Mouse (Mus musculus): ENCODE measurements around the gene Il1rap.

Gene Il1rap

DNA sequence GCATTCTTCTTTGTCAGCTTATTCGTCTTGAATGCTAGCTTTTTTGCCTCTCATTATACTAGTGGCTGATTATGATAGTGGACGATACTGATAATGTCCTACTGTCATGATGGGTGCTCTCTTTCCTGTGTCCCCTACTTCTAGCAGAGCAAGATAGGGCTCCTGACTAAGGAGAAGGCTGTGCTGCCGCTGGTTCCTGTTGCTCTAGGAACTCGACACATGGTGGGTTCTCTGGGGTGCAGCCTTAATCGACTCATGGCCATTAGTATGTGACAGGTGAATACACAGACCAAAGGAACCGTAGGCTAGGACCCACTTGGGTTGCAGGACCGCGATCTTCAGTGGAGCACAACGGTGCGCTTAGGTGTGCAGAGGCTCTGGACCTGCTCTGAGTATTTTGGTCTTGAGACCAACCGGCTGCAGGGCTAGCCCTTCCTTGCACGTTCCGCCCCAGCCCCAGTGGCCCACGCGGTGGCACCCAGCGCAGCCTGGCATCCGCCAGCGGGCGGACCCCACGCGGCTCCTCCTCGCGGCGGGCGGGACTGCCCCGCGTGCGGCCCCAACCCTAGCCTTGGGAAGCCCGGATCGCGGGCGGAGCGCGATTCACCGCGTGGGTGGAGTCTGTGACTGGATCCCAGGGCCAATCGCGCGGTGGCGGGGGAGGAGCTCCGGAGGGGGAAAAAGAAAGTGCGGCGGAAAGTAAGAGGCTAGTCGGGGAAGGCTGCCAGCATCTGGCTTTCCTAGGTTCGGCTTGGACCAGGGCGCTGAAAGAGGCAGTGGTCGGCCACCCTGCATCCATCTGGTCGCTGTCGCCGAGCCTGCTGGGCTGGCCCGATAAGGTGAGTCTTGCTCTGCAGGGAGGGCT is at the start of gene Il1rap:
Gene Il1rap (plus strand): TSS at position 657 of the 865 bp plus-strand sequence.
- peak; percentile 89 for DNase-seq (ENCODE audit: low read depth, low spot score)

DNA sequence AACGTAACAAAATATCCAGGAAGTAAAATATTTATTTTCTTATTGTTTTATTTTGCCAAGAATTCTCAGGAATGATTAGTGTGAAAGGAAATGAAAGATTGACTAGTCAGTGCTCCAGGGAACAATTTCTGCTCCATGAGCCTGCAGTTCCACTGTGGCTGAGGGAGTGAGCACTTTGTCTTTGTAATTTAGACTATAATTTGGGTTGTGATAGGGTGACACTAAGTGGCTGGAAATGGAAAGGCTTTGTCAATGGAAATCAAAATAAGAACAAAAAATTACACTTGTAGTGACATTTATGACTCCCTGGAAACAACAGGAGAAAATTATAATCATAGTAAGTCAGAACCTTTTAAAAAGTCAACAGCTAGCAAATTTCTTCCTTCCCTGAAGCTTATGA is 49.2 kb upstream of the Il1rap start:
- no peak for DNase-seq (ENCODE audit: low read depth, low spot score)

DNA sequence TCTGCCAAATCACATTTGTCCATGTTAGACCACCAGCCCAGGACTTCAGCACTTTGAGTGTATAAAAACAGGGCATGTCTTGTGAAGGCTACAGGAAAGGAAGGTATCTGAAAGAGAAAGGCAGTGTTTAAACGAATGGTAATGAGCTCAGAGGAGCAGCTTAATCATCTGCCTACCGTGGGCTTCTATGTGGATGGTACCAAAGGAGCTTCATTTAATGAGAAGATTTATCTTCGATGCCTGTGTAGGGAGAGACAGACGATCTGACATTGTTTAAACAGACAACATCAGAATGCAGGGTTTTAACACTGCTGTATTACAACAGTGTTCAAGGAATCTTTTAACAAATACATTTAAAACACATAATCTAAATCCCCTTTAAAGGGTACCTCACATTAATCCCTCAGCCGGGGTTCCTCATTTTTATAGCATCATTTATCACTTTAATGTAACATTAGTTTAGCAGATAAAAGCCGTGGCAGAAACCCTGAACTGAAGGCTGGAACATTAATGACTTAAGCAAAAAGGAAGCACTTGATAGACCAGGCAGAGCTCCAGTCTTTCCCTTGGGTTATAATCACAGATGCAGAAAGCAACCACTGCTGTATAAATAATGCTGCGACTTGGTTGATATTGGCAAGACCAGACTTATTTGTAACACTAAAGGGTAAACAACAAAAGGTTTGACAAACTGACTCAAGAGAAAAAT is 35.2 kb upstream of the Il1rap start:
- DNase-seq (ENCODE audit: low read depth, low spot score), result peak; percentile 32

DNA sequence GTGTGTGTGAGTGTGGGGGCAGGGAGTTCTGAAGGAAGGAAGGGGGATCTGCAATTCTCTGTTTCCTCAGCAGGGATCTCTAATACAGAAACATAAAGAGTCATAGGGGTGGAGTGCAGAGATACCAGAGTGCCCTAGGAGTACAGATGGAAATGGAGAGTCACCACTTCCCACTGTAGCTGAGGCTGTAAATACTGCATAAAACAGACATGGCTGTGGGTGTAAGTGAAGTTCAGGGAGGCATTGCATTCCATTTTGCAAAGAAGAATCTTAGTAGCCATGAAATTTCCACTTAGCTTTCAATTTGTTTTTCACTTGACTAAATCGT is 34.7 kb upstream of the Il1rap start:
- DNase-seq (ENCODE audit: low read depth, low spot score), result no peak

DNA sequence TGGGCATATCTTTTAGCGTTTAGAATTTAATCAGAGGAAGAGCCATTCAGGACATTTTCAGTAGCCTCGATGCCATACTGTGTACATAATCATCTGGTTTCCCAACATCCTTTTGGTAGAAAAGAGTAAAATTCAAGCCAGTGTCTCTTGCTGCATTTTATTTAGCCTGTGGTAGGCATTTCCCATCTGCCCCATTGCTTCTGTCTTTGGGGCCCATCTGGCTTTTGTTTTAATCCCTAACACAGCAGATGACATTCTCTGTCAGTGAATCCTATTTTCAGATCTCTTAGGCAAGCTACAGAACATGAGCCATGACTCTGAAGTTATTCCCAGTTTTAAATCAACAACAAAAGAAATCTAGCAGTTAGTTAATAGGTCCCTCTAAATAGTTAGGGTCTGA is 32.3 kb upstream of the Il1rap start:
- no peak for DNase-seq (ENCODE audit: low read depth, low spot score)

DNA sequence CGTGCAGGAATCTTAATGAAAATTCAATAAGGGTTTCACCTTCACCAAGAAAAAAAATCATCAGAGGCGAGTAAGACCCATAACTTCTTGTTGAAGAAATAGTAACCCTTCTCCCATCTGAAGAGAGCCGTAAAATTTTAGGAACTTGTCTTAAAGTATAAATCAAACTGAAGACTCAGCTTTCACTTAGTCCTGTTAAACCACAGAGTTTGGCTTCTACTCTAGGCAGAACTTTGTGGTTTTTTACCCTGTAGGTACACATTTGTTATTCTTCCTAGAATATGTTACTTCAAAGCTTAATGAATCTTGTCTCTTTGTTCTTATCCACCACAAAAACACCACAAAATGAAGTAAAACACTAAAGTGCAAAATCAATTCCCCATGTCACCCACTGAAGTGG is 29.3 kb upstream of the Il1rap start:
- no peak for DNase-seq (ENCODE audit: low read depth, low spot score)

DNA sequence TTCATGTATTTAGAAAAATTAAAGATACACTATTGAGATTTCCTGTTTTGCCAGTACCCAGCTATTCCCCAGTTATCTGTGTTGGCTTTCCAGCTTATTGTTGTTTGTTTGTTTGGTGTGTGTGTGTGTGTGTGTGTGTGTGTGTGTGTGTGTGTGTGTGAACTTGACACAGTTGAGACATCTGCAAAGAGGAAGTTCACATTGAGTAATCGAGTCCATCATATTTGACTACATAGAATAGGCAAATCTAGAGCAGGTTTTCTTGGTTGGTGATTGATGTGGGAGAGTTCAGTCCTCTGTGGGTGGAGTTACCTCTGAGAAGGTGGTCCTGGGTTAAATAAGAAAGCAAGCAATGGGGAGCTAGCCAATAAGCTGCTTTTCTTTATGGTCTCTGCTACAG is 22.7 kb upstream of the Il1rap start:
- DNase-seq (ENCODE audit: low read depth, low spot score), result no peak

DNA sequence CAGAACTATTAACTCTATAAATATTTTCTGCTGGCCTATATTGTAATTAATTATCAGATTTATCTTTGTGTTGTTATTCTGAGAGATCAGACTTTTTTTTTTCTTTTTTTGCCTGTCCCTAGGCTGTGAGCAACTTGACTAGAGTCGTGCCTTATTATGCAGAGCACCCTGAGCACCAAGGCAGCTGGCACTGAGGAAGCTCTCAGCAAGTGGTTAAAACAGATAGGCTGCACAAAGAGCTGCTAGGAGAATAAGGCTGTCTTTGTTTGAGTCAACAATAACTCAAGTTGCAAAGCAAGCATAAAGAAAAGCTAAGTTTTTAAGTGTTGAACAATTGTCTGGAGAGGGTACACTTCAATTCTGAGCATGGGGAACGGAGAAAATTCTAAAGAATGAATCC is 19.8 kb upstream of the Il1rap start:
- DNase-seq (ENCODE audit: low read depth, low spot score), result no peak

DNA sequence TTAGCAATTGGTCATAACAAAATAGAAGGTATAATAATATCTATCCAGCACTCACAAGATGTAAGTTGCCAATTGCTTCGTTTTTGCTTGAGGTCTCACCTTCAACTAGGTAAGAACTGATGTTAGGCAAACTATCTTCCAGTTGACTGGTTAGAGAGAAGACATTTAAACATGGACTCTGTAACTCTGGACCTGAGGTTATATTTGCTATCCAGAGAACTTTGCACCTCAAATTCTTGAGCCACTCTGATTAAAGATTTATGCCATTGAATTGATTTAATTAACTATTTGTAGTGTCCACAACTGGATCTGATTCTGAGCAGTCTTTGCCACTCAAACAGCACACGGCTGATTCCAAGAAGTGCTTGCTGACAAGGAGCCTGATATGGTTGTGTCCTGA is 18.7 kb upstream of the Il1rap start:
- DNase-seq (ENCODE audit: low read depth, low spot score), result no peak

DNA sequence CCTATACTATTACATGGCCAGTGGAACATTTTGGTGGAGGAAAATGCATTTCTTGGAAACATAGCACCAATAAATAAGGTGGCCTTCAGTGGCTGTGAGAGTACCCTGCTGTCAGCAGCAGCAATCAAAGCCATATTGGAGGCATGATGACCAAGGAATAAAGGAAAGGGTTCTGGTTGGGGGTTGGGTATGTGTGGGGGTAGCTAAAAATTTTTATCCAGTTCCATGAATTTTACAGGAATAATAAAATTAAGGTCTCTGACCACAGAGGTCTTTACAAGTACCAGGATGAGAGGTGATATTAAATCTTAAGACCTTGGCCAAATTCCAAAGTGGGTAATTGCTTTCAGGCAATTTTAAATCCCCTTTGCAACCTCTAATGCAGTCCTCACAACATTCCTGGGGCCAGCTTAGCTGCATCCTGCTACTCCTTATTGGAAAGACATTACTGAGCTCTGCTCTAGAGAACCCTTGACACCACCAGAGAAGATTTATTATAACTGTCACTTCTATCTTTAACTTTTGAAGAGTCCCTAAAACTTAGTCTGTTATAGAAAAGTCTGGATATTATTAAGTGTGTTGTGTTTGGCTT is 12.0 kb upstream of the Il1rap start:
- DNase-seq (ENCODE audit: low read depth, low spot score), result no peak

DNA sequence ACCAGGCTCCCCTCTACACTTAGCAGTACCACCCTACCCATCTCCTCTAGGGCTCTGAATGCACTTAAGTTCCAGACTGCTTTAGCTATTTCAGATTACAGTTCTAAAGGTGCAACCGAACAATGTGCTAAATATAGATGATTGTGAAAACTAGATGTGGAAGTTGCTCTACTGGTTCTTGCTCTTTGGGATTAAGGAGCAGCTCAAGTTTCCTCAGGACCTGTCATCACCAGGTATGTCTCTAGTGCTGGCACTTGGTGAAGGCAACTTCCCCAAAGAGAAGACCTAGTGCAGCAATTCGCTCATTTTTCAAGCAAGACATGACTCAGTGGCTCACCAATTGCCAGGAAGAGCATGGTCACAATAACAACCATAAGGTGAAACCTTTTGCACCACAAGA is 9.7 kb upstream of the Il1rap start:
- DNase-seq (ENCODE audit: low read depth, low spot score), result no peak

DNA sequence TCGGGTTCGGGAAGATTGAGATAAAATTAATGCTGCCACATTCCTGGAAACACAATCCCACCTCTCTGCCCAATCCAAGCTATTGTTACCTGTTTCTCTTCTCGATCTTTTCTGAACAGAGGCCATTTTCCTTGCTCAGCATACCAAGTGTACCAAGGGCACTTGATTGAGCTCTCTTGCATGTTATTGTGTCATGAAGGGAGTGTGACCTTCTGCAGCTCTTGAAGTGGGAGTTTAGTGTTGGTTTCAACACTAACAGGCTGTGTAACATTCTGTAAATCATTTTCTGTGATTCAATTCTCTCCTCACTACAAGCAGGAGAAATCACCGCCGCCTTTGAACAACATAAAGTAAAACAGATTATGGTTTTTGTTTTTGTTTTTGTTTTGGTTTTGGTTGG is 7.3 kb upstream of the Il1rap start:
- no peak for DNase-seq (ENCODE audit: low read depth, low spot score)

DNA sequence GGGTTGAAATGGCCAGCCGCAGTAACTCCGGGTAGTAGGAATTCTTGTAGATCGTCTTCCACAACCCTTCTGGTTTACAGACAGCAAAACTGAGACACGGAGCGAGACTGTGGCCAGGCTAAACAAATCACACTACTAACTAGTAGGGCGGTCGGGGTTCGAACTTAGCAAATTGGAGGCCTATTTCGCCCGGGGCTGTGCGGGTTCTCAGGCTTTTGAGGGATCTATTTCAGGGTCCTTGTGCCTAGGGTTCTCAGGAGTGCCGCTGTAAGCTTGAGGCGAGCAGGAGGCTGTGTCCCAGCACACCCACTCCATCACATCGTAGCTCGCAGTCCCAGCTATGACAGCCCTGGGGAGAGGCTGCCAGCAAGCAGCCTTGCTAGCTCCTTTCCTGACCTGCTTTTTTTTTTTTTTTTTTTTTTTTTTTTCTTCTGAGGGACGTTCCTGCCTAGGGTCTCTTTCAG is 441 bp downstream of the Il1rap start:
- peak; percentile 47 for DNase-seq (ENCODE audit: low read depth, low spot score)

DNA sequence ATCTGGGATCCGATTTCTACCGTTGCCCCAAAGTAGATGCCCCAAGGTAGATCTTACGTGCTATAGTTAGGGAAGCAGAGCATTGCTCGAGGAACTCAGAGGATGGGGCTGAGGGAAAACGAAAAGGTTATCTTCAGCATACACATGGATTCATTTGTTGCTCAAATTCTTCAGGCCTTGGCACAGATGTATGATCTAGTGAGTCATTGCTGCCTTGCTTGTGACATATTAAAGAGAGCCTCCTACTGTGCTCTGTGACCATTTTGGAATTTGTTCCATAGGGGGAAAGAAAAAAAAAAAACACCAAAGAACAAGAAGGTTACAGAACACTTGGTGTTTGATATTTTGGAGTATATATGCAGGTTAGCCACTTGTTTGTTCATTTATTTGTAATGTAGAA is 4.3 kb downstream of the Il1rap start:
- DNase-seq (ENCODE audit: low read depth, low spot score), result no peak

DNA sequence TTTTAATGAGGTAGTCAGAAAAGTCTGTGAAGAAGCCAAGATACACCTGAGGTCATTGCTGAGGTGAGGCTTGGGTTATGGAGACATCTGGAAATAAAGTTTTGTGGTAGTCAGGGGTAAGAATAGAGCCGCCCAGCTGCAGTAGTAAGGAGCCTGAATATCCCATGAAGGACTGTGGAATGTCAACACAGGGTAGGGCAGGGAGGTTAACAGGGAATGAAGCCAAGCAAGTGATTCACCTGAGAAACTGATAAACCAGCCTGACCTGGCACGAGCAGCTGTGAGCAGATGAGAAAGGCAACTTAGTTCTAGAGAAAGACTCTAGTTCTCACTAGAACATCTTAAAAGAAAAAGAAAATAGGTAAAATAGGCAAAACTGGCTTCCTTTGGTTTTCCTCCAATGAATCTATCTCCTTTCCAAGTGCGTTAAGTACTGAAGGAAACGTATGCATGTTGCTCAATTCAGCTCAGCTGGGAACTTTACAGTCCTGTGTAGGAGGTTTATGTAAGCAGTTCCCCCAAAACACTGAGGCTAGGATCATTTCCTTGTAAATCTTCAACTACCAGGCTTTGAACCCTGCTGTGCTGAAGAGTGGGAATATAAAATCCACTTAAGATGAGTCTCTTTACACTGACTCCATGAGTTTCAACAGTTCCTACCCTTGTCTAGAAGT is 9.5 kb downstream of the Il1rap start:
- DNase-seq (ENCODE audit: low read depth, low spot score), result no peak

DNA sequence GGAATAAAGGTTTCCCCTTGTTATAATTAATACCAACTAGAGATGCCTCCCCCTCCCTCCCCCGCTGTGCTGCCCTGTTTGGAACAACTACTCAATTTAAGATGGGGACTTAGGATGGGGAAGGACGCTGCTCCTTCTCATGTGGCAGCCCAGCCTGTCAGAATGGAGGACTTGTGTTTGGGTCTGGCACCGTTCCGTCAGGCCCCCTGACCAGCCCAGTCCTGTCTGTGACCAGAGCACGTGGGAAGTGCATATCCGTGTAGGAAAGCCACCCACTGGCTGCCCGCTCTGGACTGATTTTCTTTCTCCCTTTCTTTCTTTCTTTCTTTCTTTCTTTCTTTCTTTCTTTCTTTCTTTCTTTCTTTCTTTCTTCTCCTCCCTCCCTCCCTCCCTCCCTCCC is 14.9 kb downstream of the Il1rap start:
- DNase-seq (ENCODE audit: low read depth, low spot score), result no peak

DNA sequence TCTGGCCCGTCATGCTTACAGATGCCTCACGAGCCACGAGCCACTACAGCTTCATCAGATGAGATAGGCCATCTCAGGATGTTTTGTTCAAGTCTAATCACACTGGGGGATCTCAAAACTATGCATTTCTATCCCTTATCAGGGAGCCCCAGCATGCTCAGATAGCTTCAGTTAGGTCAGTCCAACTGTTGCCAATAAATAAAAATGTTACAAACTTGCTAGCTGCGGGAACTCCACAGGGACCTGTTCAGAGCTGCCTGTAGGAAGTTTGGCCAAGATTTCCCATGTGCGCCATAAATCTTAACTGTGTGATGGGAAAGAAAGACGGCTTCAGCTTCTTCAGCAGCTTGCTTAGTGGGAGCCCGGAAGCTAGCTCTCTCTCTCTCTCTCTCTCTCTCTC is 15.8 kb downstream of the Il1rap start:
- peak; percentile 82 for DNase-seq (ENCODE audit: low read depth, low spot score)

DNA sequence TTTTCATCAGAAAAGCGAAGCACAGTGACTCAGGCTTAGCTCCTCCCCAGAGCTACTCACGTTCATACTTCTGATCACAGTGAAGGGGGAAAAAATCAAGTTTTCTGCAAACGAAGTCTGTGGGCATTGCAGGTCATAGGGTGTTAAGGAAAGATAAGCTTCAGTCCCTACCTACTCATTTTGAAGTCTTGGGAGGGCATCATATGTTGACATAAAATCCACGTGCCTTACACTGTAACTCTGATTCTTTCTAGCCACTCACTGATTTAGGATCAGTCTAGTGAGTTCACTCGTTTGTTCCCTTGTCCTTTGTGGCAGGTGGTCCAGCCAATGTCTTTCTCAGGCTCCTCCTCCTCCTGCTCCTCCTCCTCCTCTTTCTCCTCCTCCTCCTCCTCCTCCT is 17.1 kb downstream of the Il1rap start:
- no peak for DNase-seq (ENCODE audit: low read depth, low spot score)

DNA sequence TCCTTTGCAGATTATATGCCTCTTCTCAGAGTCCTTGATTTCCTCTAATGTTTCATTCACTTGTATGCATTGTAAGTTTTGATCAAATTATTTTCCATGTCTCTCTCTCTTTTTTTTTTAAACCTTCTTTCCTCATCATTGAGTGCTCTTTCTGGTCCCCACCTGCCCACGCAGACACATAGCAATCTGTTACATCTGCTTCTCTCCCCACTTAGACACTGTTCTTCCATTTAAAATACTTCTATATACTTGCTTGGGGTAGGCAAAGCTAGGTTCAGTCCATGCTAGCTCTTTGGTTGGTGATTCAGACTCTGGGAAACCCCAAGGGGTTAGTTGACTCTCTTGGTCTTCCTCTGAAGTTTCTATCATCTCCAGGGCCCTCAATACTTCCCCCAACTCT is 20.0 kb downstream of the Il1rap start:
- no peak for DNase-seq (ENCODE audit: low read depth, low spot score)

DNA sequence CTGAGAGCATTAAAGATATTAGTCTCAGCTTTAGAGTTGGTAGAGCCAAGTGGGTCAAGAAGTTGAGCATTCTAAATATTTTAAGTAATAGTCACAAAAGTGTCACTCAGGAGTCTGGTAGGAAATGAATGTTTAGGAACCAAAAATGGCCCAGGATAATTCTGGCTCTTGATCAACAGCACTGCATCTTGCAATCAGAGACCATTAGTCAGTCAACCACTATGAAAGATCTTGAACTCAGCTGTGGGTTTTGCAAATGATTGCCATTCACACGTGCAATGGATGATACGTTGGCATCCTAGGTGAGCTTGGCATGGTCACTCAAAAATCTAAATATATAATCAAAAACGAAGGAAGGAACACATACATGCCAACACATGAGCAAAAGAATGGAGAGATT is 23.1 kb downstream of the Il1rap start:
- DNase-seq (ENCODE audit: low read depth, low spot score), result no peak

DNA sequence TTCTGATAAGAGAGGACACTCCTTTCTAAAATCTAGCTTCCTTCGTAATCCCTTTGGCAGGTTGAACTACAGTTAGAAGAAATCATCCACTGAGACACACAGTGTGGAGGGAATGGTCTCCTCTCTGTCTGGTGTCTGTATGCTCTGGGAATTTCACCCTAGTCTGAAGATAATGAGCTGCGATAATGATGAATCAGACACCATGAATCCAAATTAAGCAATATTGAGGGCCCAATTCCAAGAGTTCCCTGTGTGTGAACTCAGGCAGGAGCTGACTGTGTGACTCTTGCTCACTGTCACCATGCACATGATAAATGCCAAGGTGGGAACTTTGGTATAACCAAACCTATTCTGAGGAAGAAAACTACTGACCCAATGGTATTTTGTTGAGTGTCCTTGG is 26.5 kb downstream of the Il1rap start:
- DNase-seq (ENCODE audit: low read depth, low spot score), result no peak

DNA sequence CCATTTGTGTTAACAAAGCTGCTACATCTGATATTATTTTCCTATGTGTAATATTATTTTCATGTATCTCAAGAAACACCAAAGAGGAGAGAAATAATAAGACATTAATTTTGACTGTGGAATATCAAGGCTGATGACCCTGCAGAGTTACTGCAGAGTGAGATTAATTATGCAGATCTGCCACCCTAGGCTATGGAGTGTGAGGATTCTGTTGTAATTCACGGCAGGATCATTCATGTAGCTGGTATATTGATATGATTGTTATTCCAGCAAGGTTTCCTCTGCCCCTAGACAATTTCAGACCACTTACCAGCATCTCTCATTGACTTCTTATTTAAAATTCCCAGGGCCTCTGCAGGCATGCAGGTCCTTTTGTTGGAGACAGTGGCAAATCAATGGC is 29.0 kb downstream of the Il1rap start:
- no peak for DNase-seq (ENCODE audit: low read depth, low spot score)

All from mesoderm, embryonic 11.5 days (tissue).